Mouse (Mus musculus) limb, embryonic 13.5 days (tissue): ENCODE data around the gene Hps1. TPM values are rescaled to one million over a fixed set of nuclear protein-coding genes. Genes with fewer than 3 reads are reported as not detected.

Experiments used
- ATAC-seq: fragments of 200-750 bp; cut with Nextera tagmentation; 2 replicates; pipeline ENCODE4 v1.8.0; 2017; ENCODE audit warnings: low read depth, moderate number of reproducible peaks, moderate TSS enrichment; ENCODE audit not compliant: low FRiP score
- H3K27ac ChIP-seq: fragments of 300-500 bp; sonication (generic); 2 replicates; pipeline ENCODE4 v1.5.1; 2015; ENCODE audit warnings: inconsistent platforms, mild to moderate bottlenecking, moderate library complexity
- H3K27me3 ChIP-seq: fragments of 300-500 bp; sonication (generic); 2 replicates; pipeline ENCODE4 v1.6.1; 2015; ENCODE audit warnings: mild to moderate bottlenecking, inconsistent platforms
- H3K36me3 ChIP-seq: fragments of 300-500 bp; sonication (generic); 2 replicates; pipeline ENCODE4 v1.6.1; 2015; ENCODE audit warnings: inconsistent platforms, mild to moderate bottlenecking, moderate library complexity
- H3K4me1 ChIP-seq: fragments of 300-500 bp; sonication (generic); 2 replicates; pipeline ENCODE4 v1.6.1; 2015; ENCODE audit warnings: inconsistent platforms
- H3K4me2 ChIP-seq: fragments of 300-500 bp; sonication (generic); replicated peaks from 2 replicates; pipeline ENCODE4 v1.6.1; 2015; ENCODE audit warnings: inconsistent platforms, mild to moderate bottlenecking, moderate library complexity
- H3K4me3 ChIP-seq: fragments of 300-500 bp; sonication (generic); 2 replicates; pipeline ENCODE4 v1.5.1; 2015; ENCODE audit warnings: moderate library complexity, mild to moderate bottlenecking, inconsistent platforms
- H3K9ac ChIP-seq: fragments of 300-500 bp; sonication (generic); 2 replicates; pipeline ENCODE4 v1.6.1; 2015; ENCODE audit warnings: mild to moderate bottlenecking, inconsistent platforms
- H3K9me3 ChIP-seq: fragments of 300-500 bp; sonication (generic); 2 replicates; pipeline ENCODE4 v1.6.1; 2016; ENCODE audit warnings: inconsistent platforms
- WGBS: fragments of 180-500 bp; shearing (Covaris S2); methylation state at CpG from one replicate; pipeline ENCODE4 v1.1.7; 2015; 5-methylcytosine and 5-hydroxymethylcytosine counted together
- polyA plus RNA-seq: library from polyadenylated mRNA; unstranded; fragments of >200 nt; fragmentation: Nextera tagmentation; extraction: Ambion mirVana; gene quantifications from 2 replicates; pipeline ENCODE4 v1.2.1, GENCODE M21; 2015

Gene Hps1
- polyA plus RNA-seq = 13.5 and 15.2 TPM in 2 replicates

DNA sequence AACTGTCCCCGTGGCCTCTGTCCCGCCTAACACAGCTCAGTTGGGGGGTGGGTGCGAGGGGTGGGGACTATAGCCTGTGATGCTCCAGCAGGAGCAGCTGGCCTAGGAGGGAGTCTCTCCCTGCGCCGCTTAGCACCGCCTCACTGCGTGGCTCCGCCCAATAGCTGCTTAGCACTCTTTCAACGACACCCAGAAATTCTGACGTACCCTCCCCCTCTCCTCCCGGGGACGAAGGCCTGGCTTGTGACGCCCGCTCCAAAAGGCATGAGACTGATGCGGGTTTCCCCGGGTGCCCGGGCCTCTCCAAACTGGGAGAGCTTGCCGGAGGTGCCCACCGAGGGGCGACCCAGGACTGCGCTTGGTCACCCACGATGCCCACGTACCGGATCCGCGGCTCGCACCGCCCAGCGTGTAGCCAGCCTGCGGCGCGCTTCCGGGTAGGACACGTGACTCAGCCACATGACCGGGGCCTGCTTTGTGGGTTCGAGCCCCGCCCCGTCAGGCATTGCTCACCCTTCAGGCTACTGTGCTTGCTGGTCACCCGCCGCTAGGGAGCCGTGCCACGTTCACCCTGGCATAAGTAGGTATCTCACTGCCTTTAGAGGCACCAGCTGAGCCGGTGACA, at the start of gene Hps1:
Gene Hps1, minus strand, starts transcription at position 448 of the 625 bp plus-strand sequence.
- Histone ChIP-seq H3K36me3 (no peaks in the 10 kb centered on the region; the same call in 1 of the 2 replicates), H3K27ac (peak within 1 kb of the TSS; percentile 77), H3K4me3 (peak within 1 kb of the TSS; percentile 63), H3K27me3 (0 out of 2 replicates have a peak, but pooled peaks cover 3% of the 10 kb centered on the region), H3K4me2 (peak within 1 kb of the TSS; percentile 74), H3K9ac (peak within 1 kb of the TSS; percentile 67), H3K4me1 (peaks cover 6% of the 10 kb centered on the region; the same call in 1 of the 2 replicates), H3K9me3 (no peaks in the 10 kb centered on the region)
- under 1% methylated on average over 43 of the region's 43 CpGs for WGBS
- ATAC-seq = peak; percentile 97

DNA sequence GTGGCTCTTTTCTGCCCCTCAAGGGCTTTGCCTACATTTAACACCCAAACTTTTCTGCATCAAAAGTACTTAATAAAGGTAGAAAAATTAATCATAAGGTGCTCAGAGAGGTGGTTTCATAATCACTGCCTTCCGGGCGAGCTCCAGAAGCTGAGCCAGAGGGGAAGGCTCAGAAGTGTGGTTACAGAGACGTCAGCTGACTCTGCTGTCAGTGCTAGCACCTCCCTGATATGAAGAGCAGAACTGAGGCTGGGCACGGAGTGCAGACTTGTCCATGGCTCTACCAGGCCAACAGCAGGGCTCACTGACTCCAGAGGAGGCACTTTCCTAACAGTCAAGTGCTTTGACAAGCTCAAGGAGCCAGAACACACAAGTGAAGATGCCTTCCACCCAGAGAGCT, 49.4 kb upstream of the Hps1 start:
- Histone ChIP-seq H3K27ac (no peak overlapping the region), H3K9me3 (no peaks in the 10 kb centered on the region; the same call in 1 of the 2 replicates), H3K9ac (no peak overlapping the region), H3K4me1 (no peaks in the 10 kb centered on the region), H3K4me3 (no peak overlapping the region), H3K4me2 (no peak overlapping the region), H3K36me3 (no peaks in the 10 kb centered on the region), H3K27me3 (no peaks in the 10 kb centered on the region)
- 73% methylated on average over 4 of the region's 4 CpGs for WGBS
- no peak for ATAC-seq

DNA sequence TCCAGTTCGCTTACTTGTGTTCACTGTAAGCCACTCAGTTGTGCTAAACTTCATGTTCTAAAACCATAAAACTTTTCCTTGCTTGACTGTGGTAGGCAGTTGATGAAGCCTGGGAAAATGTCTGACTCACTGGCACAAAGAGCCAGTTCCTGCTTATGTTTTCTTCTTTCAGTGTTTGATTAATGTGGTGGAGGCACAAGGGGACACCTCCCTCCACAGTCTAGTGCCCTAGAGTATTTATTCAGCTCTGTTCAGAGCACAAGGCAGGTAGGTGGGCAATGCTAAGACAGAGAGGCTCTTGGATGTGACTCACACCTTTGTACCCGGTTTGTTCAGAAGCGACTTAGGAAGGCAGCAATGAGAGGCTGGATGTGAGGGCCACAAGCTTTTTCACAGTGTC, 48.1 kb upstream of the Hps1 start:
- no peaks in the 10 kb centered on the region; the same call in 1 of the 2 replicates for H3K9me3 ChIP-seq
- no peak overlapping the region for H3K4me3 ChIP-seq
- H3K27me3 ChIP-seq = no peaks in the 10 kb centered on the region
- no peak overlapping the region for H3K9ac ChIP-seq
- no peaks in the 10 kb centered on the region for H3K4me1 ChIP-seq
- H3K4me2 ChIP-seq = no peak overlapping the region
- H3K36me3 ChIP-seq = no peaks in the 10 kb centered on the region
- WGBS = 91% methylated on average over 3 of the region's 3 CpGs
- no peak overlapping the region for H3K27ac ChIP-seq
- no peak for ATAC-seq

DNA sequence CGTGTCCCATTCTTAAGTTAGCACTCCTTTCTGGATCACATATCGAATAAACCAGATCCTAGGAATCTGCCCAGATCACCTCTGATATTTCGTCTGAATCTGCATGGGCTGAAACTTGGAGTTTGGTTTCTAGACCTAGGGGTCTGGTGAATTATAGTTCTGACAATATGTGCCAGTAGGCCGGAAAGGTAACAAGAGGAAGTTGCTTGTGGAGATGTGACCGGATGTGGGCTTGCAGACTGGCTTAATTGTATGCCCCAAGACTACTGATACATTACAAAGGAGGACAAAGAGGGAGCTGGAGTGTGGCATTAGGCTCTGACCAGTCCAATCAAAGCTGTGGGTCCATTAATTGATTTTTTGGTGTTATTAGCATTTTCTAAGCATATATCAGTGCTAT, 40.3 kb upstream of the Hps1 start:
- 86% methylated on average over 5 of the region's 5 CpGs for WGBS
- Histone ChIP-seq H3K9ac (no peak overlapping the region), H3K9me3 (no peaks in the 10 kb centered on the region), H3K36me3 (no peaks in the 10 kb centered on the region), H3K27ac (no peak overlapping the region), H3K4me2 (no peak overlapping the region), H3K4me3 (no peak overlapping the region), H3K27me3 (no peaks in the 10 kb centered on the region), H3K4me1 (no peaks in the 10 kb centered on the region)
- ATAC-seq = no peak

DNA sequence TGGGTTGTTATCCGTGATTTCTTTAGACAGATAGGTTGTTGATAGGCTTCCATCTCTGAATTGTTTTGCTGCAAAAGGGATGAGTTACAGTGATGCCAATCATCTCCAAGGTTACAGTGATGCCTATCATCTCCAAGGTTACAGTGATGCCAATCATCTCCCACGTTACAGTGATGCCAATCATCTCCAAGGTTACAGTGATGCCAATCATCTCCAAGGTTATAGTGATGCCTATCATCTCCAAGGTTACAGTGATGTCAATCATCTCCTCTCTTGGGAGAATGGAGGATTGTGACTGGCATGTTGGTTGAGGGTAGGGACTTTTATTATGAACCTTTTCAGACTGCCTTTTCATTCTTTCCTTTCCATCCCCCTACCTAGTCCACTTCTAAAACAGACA, 38.0 kb upstream of the Hps1 start:
- Histone ChIP-seq H3K9me3 (no peaks in the 10 kb centered on the region), H3K9ac (no peak overlapping the region), H3K4me2 (no peak overlapping the region), H3K36me3 (no peaks in the 10 kb centered on the region), H3K4me1 (no peaks in the 10 kb centered on the region), H3K27me3 (no peaks in the 10 kb centered on the region), H3K27ac (no peak overlapping the region), H3K4me3 (no peak overlapping the region)
- WGBS = 87% methylated on average over 2 of the region's 2 CpGs
- no peak for ATAC-seq

DNA sequence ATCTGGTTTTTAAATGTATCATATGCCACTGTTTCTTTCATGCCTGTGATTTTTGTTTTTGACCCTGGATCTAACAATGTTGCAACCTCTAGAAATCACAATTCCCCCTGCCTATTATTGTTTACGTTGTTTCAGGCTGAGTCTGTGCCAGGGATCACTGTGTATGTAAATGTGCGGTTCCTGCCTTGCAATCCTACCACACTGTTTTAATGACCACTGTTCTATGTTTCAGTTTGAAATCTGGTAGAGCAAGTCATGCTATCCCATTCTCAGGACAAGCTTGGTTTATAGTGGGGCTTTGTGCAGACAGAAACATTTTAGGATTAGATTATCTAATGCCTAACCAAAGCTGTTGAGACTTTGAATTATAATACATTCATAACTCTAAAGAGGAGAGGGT, 36.5 kb upstream of the Hps1 start:
- 91% methylated on average over 2 of the region's 2 CpGs for WGBS
- Histone ChIP-seq H3K27ac (no peak overlapping the region), H3K27me3 (no peaks in the 10 kb centered on the region), H3K9me3 (no peaks in the 10 kb centered on the region), H3K4me1 (no peaks in the 10 kb centered on the region), H3K9ac (no peak overlapping the region), H3K4me3 (no peak overlapping the region), H3K4me2 (no peak overlapping the region), H3K36me3 (no peaks in the 10 kb centered on the region)
- no peak for ATAC-seq

DNA sequence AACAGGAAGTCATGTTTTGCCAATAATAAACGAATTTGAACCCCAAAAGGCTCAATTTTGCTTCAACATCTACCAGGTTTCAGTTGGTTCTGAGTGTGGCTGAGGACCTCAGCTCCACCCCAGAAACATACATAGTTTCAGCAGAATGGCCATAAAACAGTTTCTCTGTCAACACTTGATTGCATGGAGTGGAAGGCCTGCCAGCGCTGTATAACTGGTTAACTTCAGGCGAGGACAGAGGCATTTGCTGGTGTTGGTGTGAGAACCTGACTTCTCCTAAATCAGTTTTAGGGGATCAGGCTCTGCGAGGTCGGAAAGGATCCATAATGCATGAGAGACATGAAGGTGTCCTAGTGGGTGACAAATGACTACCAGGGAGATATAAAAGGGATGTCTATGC, 30.4 kb upstream of the Hps1 start:
- H3K9me3 ChIP-seq = no peaks in the 10 kb centered on the region
- no peak overlapping the region for H3K27ac ChIP-seq
- no peak for ATAC-seq
- H3K4me1 ChIP-seq = peaks cover 30% of the 10 kb centered on the region
- 55% methylated on average over 5 of the region's 5 CpGs for WGBS
- no peaks in the 10 kb centered on the region for H3K36me3 ChIP-seq
- no peak overlapping the region for H3K4me2 ChIP-seq
- H3K27me3 ChIP-seq = no peaks in the 10 kb centered on the region
- no peak overlapping the region for H3K4me3 ChIP-seq
- H3K9ac ChIP-seq = no peak overlapping the region

DNA sequence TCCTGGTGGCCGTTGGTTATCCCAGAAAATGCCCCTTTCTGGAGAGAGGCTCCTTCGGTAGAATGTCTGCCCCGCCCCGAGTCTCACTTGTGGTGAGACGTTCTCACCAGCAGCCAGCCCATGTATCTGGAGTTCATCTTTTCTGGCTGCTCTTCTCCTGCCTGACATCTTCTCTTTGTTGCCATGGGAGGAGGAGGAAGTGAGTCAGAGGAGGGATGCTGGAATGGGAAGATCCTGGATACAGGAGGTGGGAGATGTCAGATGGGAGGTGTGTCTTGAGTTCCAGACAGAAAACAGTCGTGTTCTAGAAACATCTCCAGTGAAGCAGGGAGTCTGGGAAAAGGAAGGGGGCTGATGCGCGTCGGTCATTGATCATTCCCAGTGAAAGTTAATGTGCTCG, 29.7 kb upstream of the Hps1 start:
- ATAC-seq = no peak
- Histone ChIP-seq H3K27me3 (no peaks in the 10 kb centered on the region), H3K27ac (no peak overlapping the region), H3K4me2 (no peak overlapping the region), H3K4me3 (no peak overlapping the region), H3K9me3 (no peaks in the 10 kb centered on the region), H3K9ac (no peak overlapping the region), H3K4me1 (peaks cover 37% of the 10 kb centered on the region), H3K36me3 (no peaks in the 10 kb centered on the region)
- WGBS = 78% methylated on average over 10 of the region's 10 CpGs

DNA sequence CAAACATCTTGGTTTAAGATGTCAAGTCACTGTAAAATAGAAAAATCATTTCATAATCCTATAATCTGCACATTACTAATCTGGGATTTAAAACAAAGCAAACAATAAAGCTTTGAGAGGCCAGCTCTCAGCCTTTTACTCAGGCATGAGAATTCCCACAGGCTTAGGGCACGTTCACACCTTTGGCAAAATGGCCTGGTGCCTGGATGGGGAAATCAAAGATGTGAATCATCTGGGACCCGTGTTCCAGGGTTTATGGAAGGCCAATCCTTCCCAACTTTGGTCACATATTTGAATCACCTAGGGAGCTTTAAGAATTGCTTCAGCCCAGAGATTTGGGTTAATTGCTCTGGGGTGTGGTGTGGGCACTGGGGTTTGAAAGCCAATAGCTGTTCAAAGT, 18.1 kb upstream of the Hps1 start:
- H3K4me3 ChIP-seq = no peak overlapping the region
- H3K27me3 ChIP-seq = peaks cover 8% of the 10 kb centered on the region
- no peaks in the 10 kb centered on the region for H3K36me3 ChIP-seq
- H3K27ac ChIP-seq = no peak overlapping the region
- ATAC-seq = no peak
- no peaks in the 10 kb centered on the region for H3K9me3 ChIP-seq
- H3K4me2 ChIP-seq = no peak overlapping the region
- H3K9ac ChIP-seq = no peak overlapping the region
- peaks cover 27% of the 10 kb centered on the region for H3K4me1 ChIP-seq
- 25% methylated on average over 2 of the region's 2 CpGs for WGBS

DNA sequence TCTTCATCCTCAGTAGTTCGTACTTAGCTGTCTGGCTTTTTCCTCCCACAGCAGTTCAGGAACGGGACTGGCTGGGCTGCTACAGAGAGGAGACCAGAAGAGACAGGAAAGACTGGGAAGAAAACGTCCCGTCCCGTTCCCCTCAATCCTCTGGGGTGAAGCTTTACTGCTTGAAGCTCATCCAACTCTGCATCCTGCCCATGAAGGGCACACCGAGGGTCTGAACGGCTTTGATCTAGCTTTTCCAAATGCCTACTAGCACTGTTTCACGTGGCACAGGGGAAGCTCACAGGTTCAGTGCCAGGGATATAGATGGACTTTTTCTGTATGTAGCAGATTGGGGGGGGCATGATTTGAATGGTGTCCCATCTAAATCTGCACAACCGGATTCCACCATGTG, 16.0 kb upstream of the Hps1 start:
- Histone ChIP-seq H3K27ac (no peak overlapping the region), H3K27me3 (peaks cover 8% of the 10 kb centered on the region), H3K9ac (0 out of 2 replicates have a peak overlapping the region, but pooled peaks have one; percentile 60), H3K9me3 (no peaks in the 10 kb centered on the region), H3K4me1 (peaks cover 27% of the 10 kb centered on the region), H3K4me3 (peak overlapping the region; percentile 43), H3K4me2 (peak overlapping the region; percentile 91), H3K36me3 (no peaks in the 10 kb centered on the region)
- WGBS = 22% methylated on average over 9 of the region's 9 CpGs
- ATAC-seq = no peak

DNA sequence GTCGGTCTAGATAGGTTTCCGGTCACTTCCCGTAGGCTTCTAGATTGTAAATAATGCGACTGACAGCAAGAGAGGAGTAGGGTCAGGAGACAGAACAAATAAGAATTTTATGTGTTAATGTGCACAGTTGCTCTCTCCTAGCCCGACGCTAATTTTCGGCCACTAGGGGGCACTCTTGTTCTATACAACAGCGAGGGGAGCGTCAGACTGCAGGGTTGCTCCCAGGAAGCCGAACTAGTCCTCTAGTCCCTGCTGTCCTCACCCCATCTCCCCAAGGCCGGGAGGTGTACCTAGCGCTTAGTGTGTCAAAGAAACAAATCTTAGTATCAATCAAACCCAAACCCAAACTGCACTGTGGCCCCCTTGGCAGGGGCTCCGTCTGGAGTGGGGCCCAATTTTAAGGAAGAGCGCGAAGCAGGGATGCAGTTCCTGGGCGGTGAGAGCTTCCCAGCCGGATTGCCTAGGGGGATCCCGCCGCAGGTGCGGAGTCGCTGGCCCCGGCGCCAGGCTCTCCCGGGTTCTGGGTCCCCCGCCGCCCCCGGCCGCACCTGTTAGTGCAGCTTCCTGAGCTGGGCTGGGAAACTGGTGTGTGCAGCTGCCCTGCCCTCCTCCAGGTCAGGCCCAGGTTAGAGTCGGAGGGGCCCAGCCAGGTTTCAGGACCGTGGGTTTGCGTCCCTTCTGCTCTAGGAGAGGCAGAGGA, 15.3 kb upstream of the Hps1 start:
- Histone ChIP-seq H3K36me3 (no peaks in the 10 kb centered on the region), H3K9ac (peak overlapping the region; percentile 60), H3K27ac (no peak overlapping the region), H3K4me1 (peaks cover 27% of the 10 kb centered on the region), H3K27me3 (peaks cover 8% of the 10 kb centered on the region), H3K9me3 (no peaks in the 10 kb centered on the region), H3K4me3 (peak overlapping the region; percentile 43), H3K4me2 (peak overlapping the region; percentile 91)
- peak; percentile 80 for ATAC-seq
- 1% methylated on average over 31 of the region's 31 CpGs for WGBS

DNA sequence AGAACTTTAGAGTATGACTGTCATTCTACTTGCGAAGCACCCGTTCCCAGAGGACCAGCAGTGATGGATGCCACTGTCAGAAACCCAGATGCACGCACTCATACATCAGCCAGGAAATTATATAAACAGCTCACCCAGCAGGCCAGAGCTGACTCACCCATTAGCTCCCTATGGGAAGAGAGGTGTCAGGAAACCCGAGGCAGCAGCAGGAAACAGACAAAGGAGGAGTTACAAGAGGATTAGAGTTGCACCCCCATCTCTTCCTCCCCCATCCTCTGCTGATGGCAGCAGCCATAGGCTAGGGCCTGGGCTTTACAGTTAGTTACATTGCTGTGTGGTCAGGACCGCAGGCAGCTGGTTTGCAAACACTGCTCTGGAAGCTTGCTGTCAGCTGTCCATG, 8.5 kb upstream of the Hps1 start:
- Histone ChIP-seq H3K4me1 (0 out of 2 replicates have a peak, but pooled peaks cover 3% of the 10 kb centered on the region), H3K4me3 (no peak overlapping the region), H3K4me2 (no peak overlapping the region), H3K27ac (no peak overlapping the region), H3K27me3 (peaks cover 22% of the 10 kb centered on the region; the same call in 1 of the 2 replicates), H3K9ac (no peak overlapping the region), H3K9me3 (no peaks in the 10 kb centered on the region), H3K36me3 (no peaks in the 10 kb centered on the region)
- ATAC-seq = no peak
- 44% methylated on average over 5 of the region's 5 CpGs for WGBS
